In the genomic region with DNA sequence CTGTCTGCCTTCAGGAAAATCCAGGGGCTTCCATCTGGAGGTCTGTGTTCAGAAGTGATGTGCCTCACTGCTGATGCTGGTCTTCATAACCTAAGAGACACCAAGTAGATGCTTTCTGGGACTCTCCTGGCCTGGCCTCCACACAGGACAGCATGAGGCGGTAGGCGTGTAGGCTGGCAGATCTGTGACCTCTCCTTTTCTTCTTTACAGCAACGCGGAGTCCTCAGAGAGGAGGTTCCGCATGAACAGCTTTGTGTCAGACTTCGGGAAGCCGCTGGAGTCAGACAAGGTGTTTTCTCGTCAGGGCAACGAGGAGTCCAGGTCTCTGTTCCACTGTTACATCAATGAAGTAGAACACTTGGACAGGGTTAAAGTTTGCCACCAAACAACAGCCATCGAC, we compare ENCODE assay signal across 17 mouse cellular contexts. TPM values are rescaled to one million over a fixed set of nuclear protein-coding genes. Genes with fewer than 3 reads are reported as not detected.
"Had no signal": no experiment of that assay in that cellular context is flagged by ENCODE, and none has a peak within 500 bp of the region (broad histone marks: within the 10 kb centered on the region; RNA-seq: fewer than 3 reads in every experiment).

No protein-coding gene starts in this region.

- H3K9me3 ChIP-seq: neural tube, embryonic 15.5 days; stomach, embryonic 15.5 days had no signal

- H3K4me3 ChIP-seq: neural tube, embryonic 15.5 days; stomach, embryonic 15.5 days had no signal

- DNase-seq: retina, postnatal 1 day; right cerebral cortex, adult 18-20 months; right cerebral cortex, postnatal 14 days; right cerebral cortex, postnatal 25 days; right cerebral cortex, postnatal 4 days; spleen, adult 18-20 months; thymus, adult 18-20 months; thymus, adult 2 months; thymus, postnatal 14 days; thymus, postnatal 25 days; thymus, postnatal 36 days; thymus, postnatal 4 days had no signal

- H3K27me3 ChIP-seq: neural tube, embryonic 15.5 days; stomach, embryonic 15.5 days had no signal

- H3K4me2 ChIP-seq: neural tube, embryonic 15.5 days; stomach, embryonic 15.5 days had no signal

- H3K4me1 ChIP-seq: neural tube, embryonic 15.5 days; stomach, embryonic 15.5 days had no signal

- H3K27ac ChIP-seq: neural tube, embryonic 15.5 days; stomach, embryonic 15.5 days; stomach, postnatal 0 days had no signal

- H3K9ac ChIP-seq: neural tube, embryonic 15.5 days; stomach, embryonic 15.5 days had no signal

- H3K36me3 ChIP-seq: neural tube, embryonic 15.5 days; stomach, embryonic 15.5 days had no signal

RNA-seq across cellular contexts. Expression of gene Mrap2, which starts 38.1 kb away (rescaled TPM):
- polyA plus RNA-seq: spleen, adult 2 months; stomach, embryonic 14.5 days had no signal
